ENCODE assay signal across 8 mouse cellular contexts in the genomic region with DNA sequence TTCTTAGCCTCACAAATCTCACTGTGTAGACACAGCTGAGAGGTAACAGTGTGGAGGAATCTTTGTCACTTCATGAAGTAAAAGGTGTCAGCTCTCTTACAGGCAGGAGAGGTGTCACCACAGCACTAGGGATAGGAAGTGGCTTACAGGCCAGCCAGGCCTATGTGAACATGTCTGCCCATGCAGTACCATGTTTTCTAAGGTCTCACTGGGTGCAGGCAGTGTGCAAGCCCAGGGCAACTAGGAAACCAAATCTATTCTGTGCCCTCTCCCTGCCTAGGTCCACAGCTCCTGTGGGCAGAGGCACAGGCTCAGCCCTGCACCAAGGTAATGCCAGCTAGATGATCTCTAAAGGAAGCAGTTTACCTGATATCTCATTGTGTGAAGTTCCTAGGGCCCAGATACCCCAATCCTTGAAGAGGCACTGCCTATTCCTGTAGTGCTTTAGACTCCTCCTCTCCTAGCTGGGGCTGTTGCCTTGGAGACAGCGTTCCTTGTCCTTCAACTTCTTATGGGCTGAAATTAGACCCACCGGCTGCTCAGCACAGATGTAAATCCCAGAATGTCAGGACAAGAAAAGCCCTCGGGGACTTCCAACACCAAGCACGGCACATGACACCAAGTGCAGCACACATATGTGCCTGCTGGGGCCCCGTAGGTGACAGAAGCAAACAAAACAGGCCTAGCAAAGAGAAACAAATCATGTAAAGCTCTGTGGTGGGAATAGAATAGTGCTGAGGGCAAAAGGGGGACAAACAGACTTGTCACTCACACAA. TPM values are rescaled to one million over a fixed set of nuclear protein-coding genes. Genes with fewer than 3 reads are reported as not detected.
DNase-seq lines count a peak whose midpoint lies in the region; ATAC-seq lines count a peak whose summit lies in the region.

No protein-coding gene starts in this region.

- peak; percentile 10 for DNase-seq in R1 (ENCODE audit: low read depth, low spot score)
- peak; percentile 58 to 77 for DNase-seq in frontal cortex, postnatal 36 days (ENCODE audit: low spot score in 2 of 2)
- peak; percentile 88 for DNase-seq in telencephalon, adult 2 months (ENCODE audit: low read depth, low spot score)
- no peak for DNase-seq in urinary bladder, postnatal 10 days (ENCODE audit: low spot score)
- DNase-seq in adrenal gland, adult 8-10 months, result no peak
- DNase-seq in gastrocnemius, postnatal 36 days, result no peak

- H3K9ac ChIP-seq in limb, embryonic 12.5 days (replicated peaks), result no peak overlapping the region

- no peak overlapping the region for H3K4me3 ChIP-seq in brown adipose tissue, adult 24 weeks (ENCODE audit: insufficient read depth, low read depth, low read length)
- no peak overlapping the region for H3K4me3 ChIP-seq in limb, embryonic 12.5 days (replicated peaks)

- no peaks in the 10 kb centered on the region for H3K27me3 ChIP-seq in limb, embryonic 12.5 days

- H3K4me1 ChIP-seq in brown adipose tissue, adult 24 weeks (ENCODE audit: control insufficient read depth, insufficient read depth, insufficient read length, low read length), result peaks cover 17% of the 10 kb centered on the region
- H3K4me1 ChIP-seq in limb, embryonic 12.5 days (replicated peaks), result peaks cover 21% of the 10 kb centered on the region

- ATAC-seq in limb, embryonic 12.5 days (ENCODE audit: insufficient number of reproducible peaks, insufficient read depth, low FRiP score, low TSS enrichment, low read depth), result peak; percentile 87; the same call in 1 of the 2 replicates

- intact Hi-C loops in gastrocnemius, postnatal 36 days (cut with DNase I), result no loop called here

- no peaks in the 10 kb centered on the region for H3K36me3 ChIP-seq in limb, embryonic 12.5 days

- H3K9me3 ChIP-seq in limb, embryonic 12.5 days, result no peaks in the 10 kb centered on the region

- no peak overlapping the region for H3K4me2 ChIP-seq in limb, embryonic 12.5 days

- H3K27ac ChIP-seq in brown adipose tissue, adult 24 weeks (replicated peaks; ENCODE audit: low read depth, low read length), result peak overlapping the region; percentile 92
- H3K27ac ChIP-seq in limb, embryonic 12.5 days, result no peak overlapping the region; the same call in 1 of the 2 replicates

- WGBS in limb, embryonic 12.5 days, result 9% methylated on average over 5 of the region's 5 CpGs

RNA-seq across cellular contexts. Expression of gene Chchd6, which starts 10.6 kb away (rescaled TPM):
- 72.4 and 79.4 TPM in 2 replicates for polyA plus RNA-seq in brown adipose tissue, adult 24 weeks (2012; ENCODE audit: insufficient read depth, insufficient read length, missing spikeins)
- 53.9 and 54.8 TPM in 2 replicates for polyA plus RNA-seq in limb, embryonic 12.5 days (2016; fragmentation: Nextera tagmentation; extraction: Ambion mirVana)
- total RNA-seq in adrenal gland, adult 8-10 months (2022), result 10 to 100 TPM; 30.0 to 51.0 (median 39.4) TPM
- total RNA-seq in gastrocnemius, postnatal 36 days (2021), result 1 to 10 TPM; 2.3 to 2.6 TPM

RNA-seq across cellular contexts. Expression of gene Txnrd3, which starts 59.0 kb away (rescaled TPM):
- 7.0 and 10.2 TPM in 2 replicates for polyA plus RNA-seq in brown adipose tissue, adult 24 weeks (2012; ENCODE audit: insufficient read depth, insufficient read length, missing spikeins)
- 10.3 and 10.8 TPM in 2 replicates for polyA plus RNA-seq in limb, embryonic 12.5 days (2016; fragmentation: Nextera tagmentation; extraction: Ambion mirVana)
- total RNA-seq in adrenal gland, adult 8-10 months (2022), result 10 to 100 TPM in 3 of 4 experiments, 1 to 10 TPM in 1; 9.5 to 18.8 (median 14.4) TPM
- 1 to 10 TPM; 4.5 to 4.6 TPM for total RNA-seq in gastrocnemius, postnatal 36 days (2021)

Comparison
In these comparisons a context has a peak if more than half of its experiments do, and no peak if none do; other contexts are left out.
1. DNase-seq: peak in R1 (single experiment), frontal cortex, postnatal 36 days (2 of 2) and telencephalon, adult 2 months (single experiment); none in urinary bladder, postnatal 10 days (single experiment), adrenal gland, adult 8-10 months (single experiment) and gastrocnemius, postnatal 36 days (0 of 2).
2. RNA of gene Chchd6, which starts 10.6 kb away (total RNA-seq): 30.0 to 51.0 TPM in adrenal gland, adult 8-10 months; 2.3 to 2.6 TPM in gastrocnemius, postnatal 36 days; every median in the first group is over 4 times any median in the second.